Mouse (Mus musculus) midbrain, embryonic 16.5 days (tissue): ENCODE results near the gene Calcrl. TPM values are rescaled to one million over a fixed set of nuclear protein-coding genes. Genes with fewer than 3 reads are reported as not detected.

Experiments
- ATAC-seq: fragments of 200-750 bp; cut with Nextera tagmentation; 2 replicates; pipeline ENCODE4 v1.8.0; 2017; ENCODE audit warnings: moderate TSS enrichment
- H3K27ac ChIP-seq: fragments of 300-500 bp; sonication (generic); 2 replicates; pipeline ENCODE4 v1.5.1; 2014; ENCODE audit warnings: mild to moderate bottlenecking, low read length, mixed read lengths
- H3K27me3 ChIP-seq: fragments of 300-500 bp; sonication (generic); 2 replicates; pipeline ENCODE4 v1.6.1; 2014; ENCODE audit warnings: low read depth, low read length, mixed read lengths; ENCODE audit not compliant: control insufficient read depth, insufficient read depth
- H3K36me3 ChIP-seq: fragments of 300-500 bp; sonication (generic); 2 replicates; pipeline ENCODE4 v1.6.1; 2014; ENCODE audit warnings: mild to moderate bottlenecking, low read length, moderate library complexity, mixed read lengths; ENCODE audit not compliant: control insufficient read depth, insufficient read depth
- H3K4me1 ChIP-seq: fragments of 300-500 bp; sonication (generic); 2 replicates; pipeline ENCODE4 v1.6.1; 2014; ENCODE audit warnings: mild to moderate bottlenecking, low read length, mixed read lengths; ENCODE audit not compliant: control insufficient read depth, insufficient read depth
- H3K4me2 ChIP-seq: fragments of 300-500 bp; sonication (generic); 2 replicates; pipeline ENCODE4 v1.6.1; 2014; ENCODE audit warnings: mild to moderate bottlenecking, low read length, mixed read lengths
- H3K4me3 ChIP-seq: fragments of 300-500 bp; sonication (generic); 2 replicates; pipeline ENCODE4 v1.5.1; 2014; ENCODE audit warnings: low read depth, mild to moderate bottlenecking, low read length, moderate library complexity, mixed read lengths
- H3K9ac ChIP-seq: fragments of 300-500 bp; sonication (generic); 2 replicates; pipeline ENCODE4 v1.6.1; 2014; ENCODE audit warnings: low read depth, low read length, mixed read lengths
- H3K9me3 ChIP-seq: fragments of 300-500 bp; sonication (generic); replicated peaks from 2 replicates; pipeline ENCODE4 v1.6.1; 2014; ENCODE audit warnings: mild to moderate bottlenecking, low read length, mixed read lengths; ENCODE audit not compliant: control insufficient read depth, poor library complexity, severe bottlenecking
- WGBS: fragments of 180-500 bp; shearing (Covaris S2); extraction: QIAGEN DNeasy Blood & Tissue Kit; methylation state at CpG from one replicate; pipeline ENCODE4 v1.1.7; 2014; 5-methylcytosine and 5-hydroxymethylcytosine counted together
- polyA plus RNA-seq: library from polyadenylated mRNA; unstranded; fragments of >200 nt; fragmentation: Nextera tagmentation; extraction: Ambion mirVana; gene quantifications from 2 replicates; pipeline ENCODE4 v1.2.1, GENCODE M21; 2015

Gene Calcrl
- polyA plus RNA-seq, 1 experiment from 2014 or later = 8.7 TPM

DNA sequence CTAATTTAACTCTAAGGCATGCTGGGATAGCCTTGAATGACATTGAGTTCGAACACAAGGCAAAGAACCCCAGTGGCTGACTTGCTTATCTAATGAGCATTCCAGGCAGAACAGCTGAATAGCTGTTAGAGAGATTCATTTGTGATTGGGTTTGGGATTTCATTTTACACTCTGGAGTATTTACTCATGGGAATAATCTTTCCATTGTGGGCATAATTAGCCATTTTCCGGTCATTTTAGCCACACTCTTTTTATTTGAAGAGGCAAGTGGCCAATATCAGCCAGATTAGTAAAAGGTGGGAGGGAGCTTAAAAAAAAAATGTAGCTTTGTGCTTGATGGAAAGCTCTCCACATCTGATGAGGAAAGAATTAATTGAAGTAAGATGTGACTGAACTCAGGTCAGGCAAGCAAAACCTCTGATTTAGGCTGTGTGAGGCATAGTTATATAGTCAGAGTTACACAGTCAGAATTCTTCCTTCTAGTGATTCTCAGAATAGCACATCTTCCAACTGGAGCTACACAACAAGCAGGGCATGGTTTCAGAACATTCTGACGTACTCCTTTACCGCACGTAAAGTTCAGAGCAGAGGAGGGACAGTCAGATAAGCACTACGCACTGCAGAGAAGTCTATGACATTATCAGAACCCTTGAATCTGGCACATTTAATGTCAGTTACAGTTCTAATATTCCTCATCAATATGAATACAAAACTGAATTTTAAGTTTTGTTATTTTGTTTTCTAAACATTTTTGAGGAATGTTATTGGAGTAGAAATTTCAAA lies 40.1 kb downstream of the Calcrl start:
- no peaks in the 10 kb centered on the region for H3K36me3 ChIP-seq
- H3K27ac ChIP-seq = no peak overlapping the region
- ATAC-seq = no peak
- H3K4me3 ChIP-seq = no peak overlapping the region
- WGBS = 70% methylated on average over 6 of the region's 6 CpGs
- H3K9me3 ChIP-seq = no peaks in the 10 kb centered on the region
- H3K4me1 ChIP-seq = no peaks in the 10 kb centered on the region; the same call in 1 of the 2 replicates
- no peak overlapping the region for H3K9ac ChIP-seq
- no peak overlapping the region for H3K4me2 ChIP-seq
- no peaks in the 10 kb centered on the region for H3K27me3 ChIP-seq

DNA sequence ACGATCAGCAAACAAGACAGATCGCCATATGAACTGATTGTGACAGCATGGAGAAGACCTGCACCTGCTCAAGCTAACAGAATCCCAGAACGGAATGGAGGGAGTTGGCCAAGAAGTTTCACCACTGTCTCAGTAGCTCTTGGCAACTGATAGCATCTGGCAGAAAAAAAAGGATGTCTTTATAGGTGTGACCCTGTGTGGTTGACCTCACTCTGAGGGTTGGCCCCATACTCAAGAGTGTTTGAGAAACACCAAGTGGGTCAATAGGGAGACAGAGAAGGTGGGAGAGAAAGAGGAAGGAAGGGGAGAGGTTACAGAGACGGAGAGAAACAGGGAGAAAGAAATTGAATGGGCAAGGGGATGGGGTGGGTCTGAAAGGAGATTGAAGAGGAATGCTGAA lies 41.4 kb downstream of the Calcrl start:
- no peak overlapping the region for H3K9ac ChIP-seq
- H3K9me3 ChIP-seq = no peaks in the 10 kb centered on the region
- no peak for ATAC-seq
- no peaks in the 10 kb centered on the region for H3K36me3 ChIP-seq
- no peaks in the 10 kb centered on the region; the same call in 1 of the 2 replicates for H3K4me1 ChIP-seq
- H3K27ac ChIP-seq = no peak overlapping the region
- no peak overlapping the region for H3K4me2 ChIP-seq
- 90% methylated on average over 4 of the region's 4 CpGs for WGBS
- no peaks in the 10 kb centered on the region for H3K27me3 ChIP-seq
- no peak overlapping the region for H3K4me3 ChIP-seq

DNA sequence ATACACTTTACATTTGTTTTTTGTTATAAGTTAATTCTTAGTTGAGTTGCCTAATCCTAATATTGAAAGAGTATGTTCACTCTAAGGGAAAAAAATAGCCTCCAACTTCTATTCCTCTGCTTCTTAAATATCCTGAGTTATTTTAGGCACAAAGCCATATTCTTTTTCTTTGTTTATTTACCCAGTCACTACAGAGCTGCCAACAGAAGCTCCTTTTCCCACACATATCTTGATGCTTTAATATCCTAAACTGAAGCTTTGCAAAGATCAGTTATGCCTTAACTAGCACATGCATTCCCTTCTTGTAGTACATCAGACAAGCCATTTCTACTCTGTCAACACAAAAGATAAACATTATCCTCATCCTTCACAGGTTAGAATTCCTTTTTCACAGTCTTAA lies 42.7 kb downstream of the Calcrl start:
- Histone ChIP-seq H3K4me2 (no peak overlapping the region), H3K4me3 (no peak overlapping the region), H3K4me1 (no peaks in the 10 kb centered on the region), H3K36me3 (no peaks in the 10 kb centered on the region), H3K27me3 (no peaks in the 10 kb centered on the region), H3K9ac (no peak overlapping the region), H3K27ac (no peak overlapping the region), H3K9me3 (no peaks in the 10 kb centered on the region)
- ATAC-seq = no peak

DNA sequence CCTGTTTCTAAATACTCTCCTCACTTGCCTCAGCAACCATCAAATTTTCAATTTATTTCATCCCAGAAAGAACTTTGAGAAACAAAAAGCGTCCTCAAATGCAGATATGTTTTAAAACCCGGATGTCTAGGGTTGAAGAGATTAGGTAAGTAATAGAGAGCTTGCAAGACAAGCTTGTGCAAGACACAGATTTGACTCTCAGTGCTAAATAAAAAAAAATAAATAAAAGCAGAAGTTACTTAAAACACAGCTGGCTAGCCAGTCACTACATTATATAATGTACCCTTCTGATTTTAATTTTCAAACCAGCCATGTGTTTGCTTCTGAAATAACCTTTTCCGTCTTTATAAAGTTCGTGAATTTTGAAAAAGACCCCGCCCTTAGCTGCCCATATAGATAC lies 43.2 kb downstream of the Calcrl start:
- no peak overlapping the region for H3K4me2 ChIP-seq
- no peaks in the 10 kb centered on the region for H3K9me3 ChIP-seq
- H3K4me1 ChIP-seq = no peaks in the 10 kb centered on the region
- no peak overlapping the region for H3K9ac ChIP-seq
- WGBS = 87% methylated on average over 5 of the region's 5 CpGs
- ATAC-seq = no peak
- no peaks in the 10 kb centered on the region for H3K36me3 ChIP-seq
- no peak overlapping the region for H3K27ac ChIP-seq
- H3K27me3 ChIP-seq = no peaks in the 10 kb centered on the region
- no peak overlapping the region for H3K4me3 ChIP-seq

DNA sequence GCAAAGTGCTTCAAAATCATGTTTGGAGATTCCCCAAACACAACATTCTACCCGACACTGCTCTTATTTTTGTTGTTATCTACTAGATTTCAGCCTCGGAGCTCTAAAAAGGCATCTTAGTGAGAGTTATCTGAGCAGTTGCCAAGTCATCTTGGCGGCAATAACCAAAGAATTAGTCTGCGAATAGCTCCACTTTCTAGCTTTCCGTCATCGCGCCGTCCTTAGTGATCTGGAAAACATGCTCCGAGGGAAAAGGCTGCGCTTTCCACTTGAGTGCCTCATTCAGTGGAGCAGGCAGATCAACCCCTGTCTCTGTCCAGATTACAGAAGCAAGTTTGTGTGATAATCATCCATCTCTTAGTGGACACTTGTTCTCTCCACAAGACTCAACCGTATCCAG lies 44.4 kb downstream of the Calcrl start:
- no peaks in the 10 kb centered on the region for H3K27me3 ChIP-seq
- H3K9ac ChIP-seq = no peak overlapping the region
- no peak overlapping the region for H3K27ac ChIP-seq
- H3K4me2 ChIP-seq = no peak overlapping the region
- no peak overlapping the region for H3K4me3 ChIP-seq
- H3K4me1 ChIP-seq = no peaks in the 10 kb centered on the region
- H3K9me3 ChIP-seq = no peaks in the 10 kb centered on the region
- no peak for ATAC-seq
- H3K36me3 ChIP-seq = no peaks in the 10 kb centered on the region
- WGBS = 81% methylated on average over 11 of the region's 11 CpGs

DNA sequence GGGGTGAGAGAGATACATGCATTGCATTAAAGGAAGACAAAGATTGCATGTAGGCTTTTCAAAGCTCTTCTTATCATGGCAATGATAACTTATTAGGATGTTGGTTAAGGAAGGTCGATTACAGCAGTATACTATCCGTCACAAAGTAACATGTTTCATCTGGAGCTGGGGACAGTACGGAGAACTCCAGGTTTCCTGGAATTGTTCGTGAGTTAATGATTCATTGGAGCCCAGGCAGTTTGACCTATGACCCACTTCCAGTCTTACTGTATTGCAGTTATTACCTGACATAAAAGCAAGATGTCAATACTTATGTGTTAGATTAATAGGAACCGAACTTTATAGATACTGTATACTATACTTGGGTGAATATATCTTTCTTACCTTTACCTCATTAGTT lies 46.5 kb downstream of the Calcrl start:
- H3K9ac ChIP-seq = no peak overlapping the region
- ATAC-seq = no peak
- no peak overlapping the region for H3K4me3 ChIP-seq
- no peak overlapping the region for H3K4me2 ChIP-seq
- 86% methylated on average over 5 of the region's 5 CpGs for WGBS
- no peaks in the 10 kb centered on the region for H3K9me3 ChIP-seq
- no peaks in the 10 kb centered on the region for H3K36me3 ChIP-seq
- no peak overlapping the region for H3K27ac ChIP-seq
- H3K27me3 ChIP-seq = no peaks in the 10 kb centered on the region
- no peaks in the 10 kb centered on the region for H3K4me1 ChIP-seq

DNA sequence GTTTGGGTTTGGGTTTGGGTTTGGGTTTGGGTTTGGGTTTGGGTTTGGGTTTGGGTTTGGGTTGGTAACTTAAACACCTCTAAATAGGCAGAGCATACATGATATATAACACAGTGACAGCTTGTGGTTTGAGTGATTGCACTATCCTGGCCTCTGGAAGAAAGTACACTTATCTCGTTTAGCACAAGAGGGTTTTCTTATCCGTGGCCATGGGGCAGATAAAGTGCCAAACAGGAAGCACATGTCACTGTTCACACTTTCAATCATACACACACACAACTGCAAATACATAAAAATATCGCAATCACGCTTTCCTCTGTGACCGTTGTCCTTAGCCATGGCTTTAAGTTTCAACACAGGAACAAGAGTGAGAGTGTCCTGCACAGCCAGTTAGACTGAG lies 56.0 kb downstream of the Calcrl start:
- Histone ChIP-seq H3K4me1 (no peaks in the 10 kb centered on the region), H3K9me3 (no peaks in the 10 kb centered on the region), H3K27me3 (no peaks in the 10 kb centered on the region), H3K9ac (no peak overlapping the region), H3K27ac (no peak overlapping the region), H3K36me3 (no peaks in the 10 kb centered on the region), H3K4me2 (no peak overlapping the region), H3K4me3 (no peak overlapping the region)
- no peak for ATAC-seq
- WGBS = 93% methylated on average over 5 of the region's 5 CpGs

DNA sequence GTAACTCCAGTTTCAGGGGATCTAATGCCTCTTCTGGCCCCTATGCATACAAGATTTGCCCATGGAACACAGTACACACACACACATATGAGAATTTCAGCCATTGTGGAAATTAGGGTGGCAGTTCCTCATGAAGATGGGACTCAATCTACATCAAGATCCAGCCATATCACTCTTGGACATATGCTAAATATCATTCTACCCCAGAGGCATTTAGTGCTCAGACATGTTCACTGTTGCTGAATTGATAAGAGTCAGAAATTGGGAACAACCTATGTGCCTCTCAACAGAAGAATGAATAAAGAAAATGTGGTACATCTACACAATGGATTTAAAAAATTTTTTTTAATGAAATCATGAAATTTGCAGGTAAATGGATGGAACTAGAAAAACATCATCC lies 58.5 kb downstream of the Calcrl start:
- Histone ChIP-seq H3K9me3 (no peaks in the 10 kb centered on the region), H3K27ac (no peak overlapping the region), H3K36me3 (no peaks in the 10 kb centered on the region), H3K4me3 (no peak overlapping the region), H3K27me3 (no peaks in the 10 kb centered on the region), H3K9ac (no peak overlapping the region), H3K4me2 (no peak overlapping the region), H3K4me1 (no peaks in the 10 kb centered on the region)
- no peak for ATAC-seq

DNA sequence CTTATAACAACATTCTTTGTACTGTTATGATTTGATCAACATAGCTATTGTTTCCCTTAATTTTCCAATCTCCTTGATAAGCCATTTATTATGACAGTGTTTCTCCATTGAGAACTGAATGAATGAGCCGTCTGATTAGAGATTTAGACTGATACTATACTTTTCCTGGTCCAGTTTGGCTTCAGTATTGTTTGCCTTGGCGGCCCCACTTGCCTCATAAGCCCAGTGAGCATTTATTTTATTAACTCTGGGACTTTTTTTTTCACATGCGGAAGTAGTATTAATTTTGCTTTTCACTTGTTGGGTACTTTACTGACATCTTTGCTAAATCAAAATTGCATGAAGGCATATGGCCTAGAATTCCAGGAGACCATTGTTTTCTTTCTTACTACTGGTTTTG lies 59.9 kb downstream of the Calcrl start:
- Histone ChIP-seq H3K4me3 (no peak overlapping the region), H3K4me2 (no peak overlapping the region), H3K27ac (no peak overlapping the region), H3K9ac (no peak overlapping the region), H3K27me3 (no peaks in the 10 kb centered on the region), H3K9me3 (no peaks in the 10 kb centered on the region), H3K36me3 (no peaks in the 10 kb centered on the region), H3K4me1 (no peaks in the 10 kb centered on the region)
- WGBS = 81% methylated on average over 3 of the region's 3 CpGs
- ATAC-seq = no peak
